Mouse (Mus musculus) thymus, adult 2 months (tissue): Measurements from ENCODE around the gene Tyw1.

Experiments
- CTCF ChIP-seq: fragments of 200-500 bp; IDR thresholded peaks from 2 replicates; pipeline ENCODE4 v1.5.1; 2012; ENCODE audit warnings: mild to moderate bottlenecking, control low read depth, low read length, moderate library complexity, borderline replicate concordance; ENCODE audit not compliant: control insufficient read depth, poor library complexity, insufficient read depth; ENCODE audit errors: extremely low read depth
- POLR2A ChIP-seq: fragments of 200-500 bp; IDR thresholded peaks from 2 replicates; pipeline ENCODE4 v1.6.1; 2012; ENCODE audit warnings: mild to moderate bottlenecking, low read length, control low read depth, moderate library complexity; ENCODE audit not compliant: control insufficient read depth, poor library complexity, insufficient read depth; ENCODE audit errors: extremely low read depth

GRCm38 (mm10) chr5:130330801-130331200 lies 75.4 kb downstream of the Tyw1 start:
- TF ChIP-seq CTCF: no peak
- TF ChIP-seq POLR2A: no peak
